Mouse (Mus musculus): ENCODE results near the gene Samhd1.

Samhd1 gene

DNA sequence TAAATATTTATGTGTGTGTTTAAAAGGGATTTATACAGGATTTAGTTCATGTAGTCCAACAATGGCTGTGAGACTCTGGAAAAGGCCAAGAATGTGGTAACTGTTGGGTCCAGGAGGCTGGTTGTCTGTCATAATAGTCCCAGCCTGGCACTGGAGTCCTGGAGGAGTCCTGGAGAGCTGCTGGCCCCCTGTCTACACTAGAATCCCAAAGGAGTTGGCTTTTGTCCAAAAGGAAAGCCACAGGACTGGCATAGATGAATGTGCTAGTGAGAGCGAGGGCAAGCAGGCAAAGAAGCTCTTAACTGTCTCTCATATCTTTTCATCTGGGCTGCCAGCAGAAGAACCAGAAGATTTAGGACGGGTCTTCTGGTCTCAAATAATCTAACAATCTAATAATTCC is 1.6 kb upstream of the Samhd1 start:
- DNase-seq (ENCODE audit: low read depth, low spot score) = no peak

DNA sequence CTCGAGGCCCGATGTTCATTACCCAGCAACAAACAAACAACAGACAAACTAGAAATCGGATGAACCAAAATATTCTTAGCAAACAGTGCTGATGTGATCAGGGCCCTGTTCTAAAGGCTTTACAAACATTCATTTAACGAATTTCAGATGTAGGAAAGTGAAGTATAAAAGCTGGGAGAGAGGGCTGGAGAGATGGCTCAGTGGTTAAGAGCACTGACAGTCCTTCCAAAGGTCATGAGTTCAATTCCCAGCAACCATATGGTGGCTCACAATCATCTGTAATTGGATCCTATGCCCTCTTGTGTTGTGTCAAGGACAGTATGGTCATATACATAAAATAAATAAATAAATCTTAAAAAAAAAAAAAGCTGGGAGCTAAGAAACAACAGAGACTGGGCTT is 1.1 kb upstream of the Samhd1 start:
- DNase-seq (ENCODE audit: low read depth, low spot score) = no peak

DNA sequence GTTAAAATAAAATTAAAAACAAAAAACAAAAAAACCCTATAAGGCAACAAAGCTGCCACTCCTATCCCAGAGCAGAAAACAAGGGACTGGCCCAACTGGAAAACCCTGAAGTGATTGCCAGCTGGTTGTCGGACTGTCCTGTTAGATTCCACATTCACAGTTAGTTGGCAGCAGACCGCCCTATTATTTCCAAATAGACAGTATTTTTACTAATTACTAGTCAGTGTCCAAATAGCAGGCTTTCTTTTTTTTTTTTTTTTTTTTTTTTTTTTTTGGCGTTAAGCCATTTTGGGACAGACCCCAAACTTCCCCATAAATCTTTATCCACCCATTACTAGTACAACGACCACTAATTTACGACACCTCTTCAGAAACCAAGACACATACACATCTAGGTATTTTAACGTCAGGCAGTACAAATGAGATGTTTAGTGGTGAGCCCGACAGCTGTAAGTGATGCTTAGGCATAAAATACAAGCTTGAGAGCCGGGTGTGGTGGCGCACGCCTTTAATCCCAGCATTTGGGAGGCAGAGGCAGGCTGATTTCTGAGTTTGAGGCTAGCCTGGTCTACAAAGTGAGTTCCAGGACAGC is 560 bp upstream of the Samhd1 start:
- DNase-seq (ENCODE audit: low read depth, low spot score) = no peak

DNA sequence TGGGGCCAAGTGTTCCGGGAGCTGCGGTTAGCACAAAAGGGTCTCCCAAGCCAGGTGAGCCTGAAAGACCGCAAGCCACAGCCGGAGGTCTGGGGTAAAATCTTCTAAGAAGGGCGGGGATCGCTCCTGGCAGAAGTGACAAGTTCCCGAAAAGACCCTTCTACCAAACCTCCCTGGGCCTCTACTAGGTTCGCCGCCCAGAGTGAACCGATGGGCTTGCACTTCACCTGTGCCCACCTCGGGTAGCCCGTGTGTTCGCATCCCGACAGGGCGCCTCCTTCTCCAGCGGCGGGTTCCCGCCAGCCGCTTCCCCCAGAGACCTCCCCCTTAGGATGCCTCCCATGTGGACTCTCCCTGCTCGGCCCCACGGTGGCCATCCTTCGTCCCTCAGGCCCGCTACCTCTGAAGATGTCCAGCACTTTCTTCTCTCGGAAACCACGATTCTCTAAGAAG is 560 bp downstream of the Samhd1 start:
- DNase-seq (ENCODE audit: low read depth, low spot score) = no peak

DNA sequence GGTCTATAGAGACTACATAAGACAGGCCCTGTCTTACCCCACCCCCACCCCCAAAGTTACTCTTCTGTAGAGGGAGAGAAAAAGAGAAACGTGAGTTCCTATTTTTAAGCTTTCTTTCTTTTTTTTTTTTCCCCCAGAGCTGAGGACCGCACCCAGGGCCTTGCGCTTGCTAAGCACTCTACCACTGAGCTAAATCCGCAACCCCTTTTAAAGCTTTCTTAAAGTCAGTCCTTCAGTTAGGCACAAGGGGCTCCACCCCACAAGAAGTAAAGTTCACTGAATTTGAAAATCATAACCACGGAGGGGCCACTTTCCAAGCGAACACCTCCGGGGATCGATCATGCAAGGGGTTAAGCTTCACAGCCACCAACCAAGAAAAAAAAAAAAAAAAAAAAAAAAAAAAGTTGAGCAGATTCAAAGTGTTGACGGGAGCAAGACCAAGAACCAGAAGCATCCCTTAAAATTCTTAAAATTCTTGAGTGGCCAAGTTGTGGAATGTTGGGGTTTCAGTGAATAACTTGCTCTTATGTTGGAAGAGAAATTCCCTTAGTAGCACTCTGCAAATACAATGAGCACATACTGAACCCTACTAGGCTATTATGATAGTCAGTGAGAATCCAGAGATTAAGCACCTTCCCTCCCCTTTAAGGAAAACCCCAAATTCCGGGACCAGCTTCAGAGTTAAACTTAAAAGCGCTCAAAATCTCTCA is 1.1 kb downstream of the Samhd1 start:
- DNase-seq (ENCODE audit: low read depth, low spot score) = no peak

DNA sequence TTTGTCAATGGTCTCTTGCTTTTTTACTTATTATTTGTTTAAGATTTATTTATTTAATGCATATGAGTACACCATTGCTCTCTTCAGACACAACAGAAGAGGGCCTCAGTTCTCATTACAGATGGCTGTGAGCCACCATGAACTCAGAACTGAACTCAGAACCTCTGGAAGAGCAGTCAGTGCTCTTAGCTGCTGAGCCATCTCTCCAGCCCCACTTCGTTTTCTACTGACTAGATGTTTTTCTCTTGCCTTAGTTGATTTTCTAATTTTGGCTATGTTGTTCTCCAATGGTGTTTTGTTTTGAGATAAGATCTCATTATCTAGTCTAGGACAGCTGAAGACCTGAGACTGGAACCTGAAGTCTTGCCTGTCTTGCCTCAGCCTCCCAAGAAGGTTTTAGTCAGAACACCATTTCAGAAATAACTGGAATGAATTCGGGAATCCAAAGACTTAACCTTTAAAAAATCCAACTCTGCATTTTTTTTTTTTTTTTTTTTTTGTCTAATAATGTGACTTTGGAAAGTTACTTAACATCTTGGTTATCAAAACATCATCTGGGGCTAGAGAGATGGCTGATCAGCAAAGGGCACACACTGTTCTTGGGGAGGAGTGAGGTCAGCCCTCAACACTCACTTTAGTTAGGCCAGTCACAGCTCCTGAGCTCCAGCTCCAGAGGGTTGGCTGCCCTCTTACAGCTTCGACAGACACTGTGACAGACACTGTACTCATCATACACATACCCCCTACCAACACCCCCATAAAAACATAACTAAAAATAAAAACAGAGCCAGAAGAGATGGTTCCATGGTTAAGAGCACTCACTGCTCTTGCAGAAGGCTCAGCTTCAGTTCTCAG is 2.2 kb downstream of the Samhd1 start:
- no peak for DNase-seq (ENCODE audit: low read depth, low spot score)

DNA sequence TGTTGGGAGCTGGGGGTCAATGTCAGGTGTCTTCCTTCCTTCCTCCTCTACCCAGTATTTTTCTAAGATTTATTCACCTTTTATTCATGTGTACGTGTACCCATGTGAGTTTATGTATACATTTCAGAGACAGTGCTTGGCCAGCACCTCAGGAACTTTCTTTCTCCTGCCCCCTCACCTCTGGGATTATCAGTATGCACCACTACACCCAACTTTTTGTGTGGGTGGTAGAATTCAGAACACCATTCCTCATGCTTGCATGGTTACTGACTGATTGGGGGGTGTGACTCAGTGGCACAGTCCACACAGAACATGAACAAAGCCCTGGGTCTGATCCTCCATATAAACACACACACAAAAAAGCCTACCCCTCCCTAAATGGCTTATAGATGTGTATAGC is 3.0 kb downstream of the Samhd1 start:
- no peak for DNase-seq (ENCODE audit: low read depth, low spot score)

DNA sequence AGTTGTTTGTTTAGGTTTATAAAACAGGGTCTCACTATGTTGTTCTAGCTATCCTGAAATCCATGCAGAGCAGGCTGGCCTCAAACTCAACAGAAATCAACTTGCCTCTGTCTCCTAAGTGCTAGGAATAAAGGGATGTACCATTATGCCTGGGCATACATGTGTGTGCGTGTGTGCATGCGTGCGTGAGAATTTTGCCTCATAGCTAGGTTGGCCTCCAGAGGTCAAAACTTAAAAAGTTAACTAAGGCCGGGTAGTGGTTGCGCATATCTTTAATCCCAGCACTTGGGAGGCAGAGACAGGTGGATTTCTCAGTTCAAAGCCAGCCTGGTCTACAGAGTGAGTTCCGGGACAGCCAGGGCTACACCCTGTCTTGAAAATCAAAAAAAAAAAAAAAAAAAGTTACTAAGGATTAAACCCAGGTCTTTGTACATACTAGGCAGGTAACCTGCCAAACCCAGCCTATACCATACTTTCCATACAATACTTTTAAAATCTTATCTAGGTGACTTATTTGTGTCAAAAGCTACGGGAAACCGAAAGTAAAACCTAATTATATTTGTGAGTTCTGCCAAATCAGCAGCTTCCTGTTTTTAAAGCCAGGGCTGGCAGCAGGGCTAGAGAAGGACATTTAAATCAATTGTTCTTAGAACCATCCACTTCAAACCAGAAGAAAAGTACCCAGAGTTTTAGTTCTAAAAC is 4.1 kb downstream of the Samhd1 start:
- DNase-seq (ENCODE audit: low read depth, low spot score) = no peak

DNA sequence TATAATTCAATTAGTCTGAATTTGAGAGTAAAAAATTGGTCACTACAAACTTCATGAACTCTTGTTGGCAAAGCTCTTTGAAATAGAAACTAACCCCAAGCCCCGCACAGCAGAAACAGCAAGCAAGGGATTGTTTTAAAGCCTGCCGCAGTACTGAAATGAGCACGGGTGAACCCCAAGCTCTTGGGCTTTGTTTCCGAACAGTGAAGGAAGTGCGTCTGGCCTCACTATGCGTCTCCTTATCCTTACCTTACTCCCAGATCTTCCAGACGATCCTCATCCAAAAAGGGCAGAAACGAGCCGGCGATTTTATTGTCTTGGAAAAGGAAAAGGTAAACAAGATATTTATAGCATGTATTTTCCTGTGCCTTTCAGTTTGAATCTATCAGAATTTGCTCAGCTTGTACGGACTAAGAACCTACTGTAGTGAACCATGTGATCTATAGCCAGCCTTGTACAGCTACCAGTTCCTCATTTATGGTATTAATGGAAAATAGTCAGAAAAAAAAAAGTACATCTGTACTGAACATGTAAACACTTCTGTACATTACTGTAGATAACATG is 5.4 kb downstream of the Samhd1 start:
- DNase-seq (ENCODE audit: low read depth, low spot score) = no peak

DNA sequence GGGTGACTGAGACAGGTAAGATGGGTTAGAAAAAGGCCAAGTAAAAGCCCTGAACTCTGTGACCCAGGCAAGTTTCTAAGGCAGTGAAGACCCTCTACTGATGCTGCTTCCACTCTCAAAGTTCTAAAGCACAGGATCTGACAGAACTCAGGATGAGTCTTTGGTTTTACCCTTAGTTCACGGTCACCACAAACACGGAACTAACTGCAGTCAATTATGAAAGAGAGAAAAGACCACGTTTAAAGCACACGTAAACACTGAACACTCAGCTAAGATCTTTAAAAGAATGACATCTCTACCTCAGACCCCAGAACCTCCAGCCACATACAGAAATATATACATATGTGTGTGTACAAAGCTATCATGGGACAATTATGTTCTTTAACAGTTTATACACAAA is 6.0 kb downstream of the Samhd1 start:
- DNase-seq (ENCODE audit: low read depth, low spot score) = no peak

DNA sequence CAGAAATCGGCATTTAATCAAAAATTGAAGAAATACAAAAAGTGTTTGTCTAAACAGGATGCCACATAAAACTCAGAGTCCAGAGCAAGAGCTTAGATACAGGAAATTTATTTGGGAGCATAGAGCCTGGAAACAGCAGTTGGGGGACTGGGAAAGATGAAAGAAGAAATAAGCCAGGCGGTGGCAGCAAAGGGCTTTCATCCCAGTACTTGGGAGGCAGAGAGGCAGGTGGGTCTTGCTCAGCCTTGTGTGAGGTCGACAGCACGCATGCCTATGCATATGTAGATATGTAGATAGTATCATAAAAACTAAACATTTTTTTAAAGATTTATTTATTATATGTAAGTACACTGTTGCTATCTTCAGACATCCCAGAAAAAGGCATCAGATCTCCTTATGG is 7.0 kb downstream of the Samhd1 start:
- DNase-seq (ENCODE audit: low read depth, low spot score) = no peak

DNA sequence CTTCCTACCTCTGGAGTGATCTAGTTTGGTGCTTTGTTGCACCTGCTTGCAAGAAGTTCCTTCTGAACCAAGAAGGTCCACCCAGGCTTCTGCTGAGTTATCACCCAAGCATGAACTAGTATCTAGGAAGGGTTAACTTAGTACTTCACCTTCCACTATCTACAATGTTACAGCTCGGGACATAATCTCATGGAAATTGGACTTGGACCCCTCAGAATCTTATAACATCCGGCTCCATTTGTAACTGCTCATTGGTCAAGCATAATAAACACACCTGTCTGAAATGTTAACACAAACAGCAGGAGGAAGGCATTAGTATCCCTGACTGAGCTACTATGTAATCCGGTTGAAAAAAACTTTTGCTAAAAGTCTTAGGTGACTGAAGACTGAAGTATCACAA is 7.7 kb downstream of the Samhd1 start:
- no peak for DNase-seq (ENCODE audit: low read depth, low spot score)

DNA sequence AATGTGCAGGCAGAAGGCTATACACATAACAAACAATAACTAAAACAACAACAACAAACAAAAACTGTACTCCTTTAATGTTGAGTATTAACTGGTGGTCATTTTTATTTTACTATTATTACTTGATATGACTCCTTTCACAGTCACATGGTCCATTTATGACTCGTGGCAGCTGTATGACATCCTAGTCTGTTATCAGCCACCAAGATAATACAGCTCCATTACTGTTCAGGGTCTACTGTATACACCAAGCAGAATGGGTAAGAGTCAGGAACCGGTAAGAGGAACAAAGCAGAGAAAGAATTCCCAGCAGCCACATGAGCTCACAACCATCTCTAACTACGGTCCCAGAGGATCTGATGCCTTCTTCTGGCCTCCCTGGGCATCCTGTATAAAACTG is 9.8 kb downstream of the Samhd1 start:
- no peak for DNase-seq (ENCODE audit: low read depth, low spot score)

DNA sequence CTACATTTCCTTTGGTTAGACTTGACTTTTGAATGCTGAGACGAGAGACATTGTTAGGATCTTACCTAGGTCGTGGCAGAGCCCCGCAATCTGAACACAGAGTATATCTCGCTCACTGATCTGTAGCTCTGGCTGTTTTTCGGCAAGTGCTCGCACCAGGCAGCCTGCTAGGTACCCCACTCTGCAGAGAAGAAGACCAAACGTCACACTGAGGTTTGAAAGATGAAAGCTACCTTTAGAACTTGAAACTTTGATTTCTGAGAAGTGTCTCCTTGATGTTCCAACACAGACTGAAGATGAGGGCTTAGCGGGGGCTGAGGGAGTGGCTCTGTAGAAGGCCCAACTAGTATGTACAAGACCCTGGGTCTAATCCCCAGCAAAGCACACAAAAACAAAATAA is 13.3 kb downstream of the Samhd1 start:
- no peak for DNase-seq (ENCODE audit: low read depth, low spot score)

DNA sequence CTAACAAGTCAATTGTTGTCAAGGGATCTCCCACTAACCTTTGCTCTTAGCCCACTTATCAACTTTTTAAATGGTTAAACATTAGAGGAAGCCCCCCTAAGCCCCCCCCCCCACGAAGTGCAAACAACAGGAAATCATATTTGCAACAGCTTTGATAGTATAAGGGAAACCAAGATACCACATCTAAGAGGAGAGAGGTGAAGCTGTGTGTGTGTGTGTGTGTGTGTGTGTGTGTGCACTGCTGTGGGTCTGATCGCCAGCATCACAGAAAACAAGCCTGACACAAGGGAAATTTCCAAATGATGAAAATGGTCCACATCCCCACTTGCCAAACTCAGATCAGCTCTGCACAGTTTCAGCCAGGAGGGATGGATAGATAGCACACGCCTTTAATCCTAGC is 16.0 kb downstream of the Samhd1 start:
- DNase-seq (ENCODE audit: low read depth, low spot score) = no peak

DNA sequence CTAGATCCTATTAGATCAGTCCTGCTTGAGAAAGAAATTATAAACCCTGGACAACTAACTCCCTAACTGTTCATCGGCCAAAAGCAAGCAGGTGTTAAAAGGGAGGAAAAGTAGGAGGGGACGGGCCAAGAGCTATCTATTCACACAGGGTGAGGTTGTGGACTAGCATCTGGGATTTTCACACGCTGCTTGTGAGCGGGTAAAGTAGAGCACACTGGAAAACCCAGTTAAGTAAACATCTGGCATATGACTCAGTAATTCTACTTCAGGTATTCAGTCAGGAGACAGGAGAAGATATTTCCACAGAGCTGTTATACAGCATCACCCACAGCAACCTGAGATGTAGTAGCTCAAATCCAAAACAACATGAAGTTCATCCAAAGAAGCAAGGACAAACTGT is 16.5 kb downstream of the Samhd1 start:
- DNase-seq (ENCODE audit: low read depth, low spot score) = no peak

DNA sequence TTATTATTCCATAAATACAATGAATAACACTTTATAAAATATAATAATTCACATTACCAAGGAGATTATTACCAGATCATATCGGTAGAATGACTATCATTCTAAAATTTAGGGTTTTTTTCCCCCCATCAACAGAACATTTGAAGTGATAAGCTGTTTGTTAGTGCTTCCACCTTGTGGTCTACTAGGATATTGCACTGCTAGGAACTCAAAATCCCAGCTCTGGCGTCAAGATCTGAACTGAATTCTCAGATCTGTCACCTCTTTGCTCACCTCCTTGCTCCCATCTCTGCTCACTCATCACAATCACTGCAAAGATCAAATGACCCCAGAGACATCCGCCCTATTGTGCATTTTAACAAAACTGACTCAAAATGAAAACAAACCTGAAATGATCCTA is 18.1 kb downstream of the Samhd1 start:
- DNase-seq (ENCODE audit: low read depth, low spot score) = no peak

DNA sequence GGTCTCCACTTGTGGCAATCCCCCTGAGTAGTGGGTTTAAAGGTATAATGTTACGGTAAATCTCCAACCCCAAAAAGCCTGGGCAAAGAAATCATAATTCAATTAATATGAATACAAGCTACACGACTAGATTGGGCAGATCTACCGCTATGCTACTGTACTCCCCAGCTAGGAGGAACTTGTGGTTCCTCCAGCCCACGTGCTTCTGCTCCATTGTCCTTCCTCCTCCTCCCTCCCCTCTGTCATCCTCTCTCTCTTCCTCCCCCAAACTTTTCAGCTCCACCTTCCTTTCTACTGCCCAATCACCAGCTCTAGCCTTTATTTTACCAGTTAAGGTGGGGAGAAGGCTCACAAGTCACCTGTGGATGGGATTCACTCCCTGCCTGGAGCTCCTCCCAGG is 26.8 kb downstream of the Samhd1 start:
- DNase-seq (ENCODE audit: low read depth, low spot score) = no peak

DNA sequence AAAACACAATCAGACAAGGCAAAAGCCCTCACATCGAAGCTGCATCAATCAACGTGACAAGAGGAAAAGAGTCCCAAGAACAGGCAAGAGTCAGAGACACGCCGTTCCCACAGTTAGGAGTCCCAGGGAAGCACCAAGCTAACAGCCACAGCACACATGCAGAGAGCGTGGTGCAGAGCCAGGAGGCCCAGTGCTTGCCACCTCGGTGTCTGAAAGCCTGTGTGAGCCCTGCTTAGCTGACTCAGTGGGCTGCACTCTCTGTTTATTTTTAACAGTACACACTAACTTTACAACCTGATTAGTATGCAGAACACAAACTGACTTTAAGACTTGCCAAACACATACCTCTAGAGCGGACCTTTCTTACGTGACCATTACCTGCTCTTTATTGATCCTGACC is 30.6 kb downstream of the Samhd1 start:
- DNase-seq (ENCODE audit: low read depth, low spot score) = no peak

DNA sequence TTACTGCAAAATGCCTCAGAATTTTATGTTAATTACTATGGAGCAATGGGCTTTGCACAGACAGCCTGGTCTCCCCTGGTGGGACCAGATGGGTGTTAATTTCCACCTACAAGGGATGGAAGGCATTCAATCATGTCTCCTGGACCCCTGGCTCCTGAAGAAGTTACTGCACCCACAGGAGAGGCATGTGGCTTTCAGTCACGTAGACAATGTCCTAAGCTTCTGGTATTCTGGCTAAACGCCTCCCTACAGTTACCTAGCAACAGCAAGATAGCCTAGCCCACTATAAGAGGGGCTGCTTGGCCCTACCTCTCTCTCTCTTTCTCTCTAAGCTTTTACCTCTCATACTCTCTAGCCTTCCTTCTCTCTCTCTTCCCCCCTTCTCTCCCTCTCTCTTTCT is 32.8 kb downstream of the Samhd1 start:
- DNase-seq (ENCODE audit: low read depth, low spot score) = no peak

DNA sequence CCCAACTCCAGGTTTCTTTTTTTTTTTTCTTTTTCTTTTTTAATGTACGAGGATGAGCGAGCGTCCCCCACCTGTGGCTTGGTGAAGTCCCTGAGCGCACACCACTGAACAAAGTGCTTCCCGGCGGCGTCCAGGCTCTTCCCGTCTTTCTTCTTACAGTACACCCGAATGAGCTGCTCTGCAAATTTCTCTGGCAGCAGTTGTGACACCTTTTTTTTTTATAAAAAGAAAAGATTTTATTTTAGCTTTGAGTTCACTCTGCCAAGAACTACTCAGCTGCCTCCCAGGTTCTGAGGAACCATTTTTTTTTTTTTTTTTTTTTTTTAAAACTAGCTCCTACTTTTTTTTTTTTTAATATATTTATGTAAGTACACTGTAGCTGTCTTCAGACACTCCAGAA is 33.4 kb downstream of the Samhd1 start:
- DNase-seq (ENCODE audit: low read depth, low spot score) = no peak

DNA sequence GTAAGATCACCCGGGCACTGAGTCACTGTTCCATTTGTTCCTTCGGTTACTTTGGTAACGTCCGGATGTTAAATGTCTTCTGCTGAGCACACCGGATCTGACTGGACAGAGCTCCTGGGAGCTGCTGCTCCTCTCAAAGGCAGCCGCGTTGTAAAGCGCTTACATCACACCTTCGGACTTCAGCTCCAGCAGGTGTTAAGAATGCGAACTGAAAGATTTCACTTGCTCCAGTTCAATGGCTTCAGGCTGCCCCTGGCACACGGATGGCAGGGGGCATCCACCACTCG is 34.8 kb downstream of the Samhd1 start:
- no peak for DNase-seq (ENCODE audit: low read depth, low spot score)
